Mouse (Mus musculus): ENCODE measurements around the gene Ube2z. TPM values are rescaled to one million over a fixed set of nuclear protein-coding genes. Genes with fewer than 3 reads are reported as not detected.

Ube2z gene
- total RNA-seq, 2 experiments from 2014 or later, result 53.4 to 56.4 TPM

- DNase-seq, result no peak
Observed at GRCm38 (mm10) chr11:96064521-96065214, 520 bp downstream of the Ube2z start.

- no peak for DNase-seq
Observed at GRCm38 (mm10) chr11:96058309-96058708, 6.9 kb downstream of the Ube2z start.

GRCm38 (mm10) chr11:96050854-96051253 lies 14.3 kb downstream of the Ube2z start:
- DNase-seq, result no peak

- DNase-seq, result no peak
Observed at GRCm38 (mm10) chr11:96049939-96050338, 15.2 kb downstream of the Ube2z start.

- DNase-seq, result no peak
Observed at GRCm38 (mm10) chr11:96047469-96048373, 17.5 kb downstream of the Ube2z start.

GRCm38 (mm10) chr11:96046793-96047192 lies 18.4 kb downstream of the Ube2z start:
- DNase-seq, result no peak

- no peak for DNase-seq
Observed at GRCm38 (mm10) chr11:96046028-96046427, 19.2 kb downstream of the Ube2z start.

GRCm38 (mm10) chr11:96044803-96045567 lies 20.2 kb downstream of the Ube2z start:
- DNase-seq, result no peak

- DNase-seq, result no peak
Observed at GRCm38 (mm10) chr11:96038560-96038959, 26.6 kb downstream of the Ube2z start.

GRCm38 (mm10) chr11:96037499-96037898 lies 27.7 kb downstream of the Ube2z start:
- DNase-seq, result no peak

GRCm38 (mm10) chr11:96035133-96035532 lies 30.1 kb downstream of the Ube2z start:
- DNase-seq, result no peak

GRCm38 (mm10) chr11:96034596-96035052 lies 30.6 kb downstream of the Ube2z start, which contains the start of gene Snf8:
TSS of gene Snf8 (plus strand) at chr11:96034885.
- DNase-seq, result peak; percentile 96 to 97

- DNase-seq, result no peak
Observed at GRCm38 (mm10) chr11:96034116-96034515, 31.1 kb downstream of the Ube2z start.

- no peak for DNase-seq
Observed at GRCm38 (mm10) chr11:96033264-96033663, 31.9 kb downstream of the Ube2z start.

GRCm38 (mm10) chr11:96031701-96032100 lies 33.5 kb downstream of the Ube2z start:
- no peak for DNase-seq

- no peak for DNase-seq
Observed at GRCm38 (mm10) chr11:96030571-96030970, 34.6 kb downstream of the Ube2z start.

GRCm38 (mm10) chr11:96028130-96028529 lies 37.1 kb downstream of the Ube2z start:
- no peak for DNase-seq

- no peak for DNase-seq
Observed at GRCm38 (mm10) chr11:96020622-96021021, 44.6 kb downstream of the Ube2z start.

- DNase-seq, result peak; percentile 87 to 89
Observed at GRCm38 (mm10) chr11:96017941-96018351, 47.2 kb downstream of the Ube2z start.

GRCm38 (mm10) chr11:96015421-96015820 lies 49.8 kb downstream of the Ube2z start:
- no peak for DNase-seq

GRCm38 (mm10) chr11:96011982-96012381 lies 53.2 kb downstream of the Ube2z start:
- DNase-seq, result no peak

- DNase-seq, result no peak
Observed at GRCm38 (mm10) chr11:96008827-96009226, 56.4 kb downstream of the Ube2z start.
